Mouse (Mus musculus) lung, postnatal 25 days (tissue): ENCODE measurements around the gene Tbr1.

Experiments
- DNase-seq: peaks from one replicate; pipeline ENCODE4 v3.0.0; 2022; ENCODE audit warnings: low spot score

Tbr1 gene

GRCm38 (mm10) chr2:61811507-61812421 lies 9.0 kb downstream of the Tbr1 start:
- DNase-seq: no peak

- DNase-seq: no peak
Measured at GRCm38 (mm10) chr2:61812536-61812935, 9.8 kb downstream of the Tbr1 start.

- DNase-seq: no peak
Measured at GRCm38 (mm10) chr2:61813106-61813505, 10.4 kb downstream of the Tbr1 start.

GRCm38 (mm10) chr2:61813521-61813920 lies 10.8 kb downstream of the Tbr1 start:
- DNase-seq: no peak

- no peak for DNase-seq
Measured at GRCm38 (mm10) chr2:61814548-61815473, 12.1 kb downstream of the Tbr1 start.

GRCm38 (mm10) chr2:61815583-61816313 lies 13.0 kb downstream of the Tbr1 start:
- DNase-seq: no peak

GRCm38 (mm10) chr2:61818197-61818596 lies 15.5 kb downstream of the Tbr1 start:
- no peak for DNase-seq

DNA sequence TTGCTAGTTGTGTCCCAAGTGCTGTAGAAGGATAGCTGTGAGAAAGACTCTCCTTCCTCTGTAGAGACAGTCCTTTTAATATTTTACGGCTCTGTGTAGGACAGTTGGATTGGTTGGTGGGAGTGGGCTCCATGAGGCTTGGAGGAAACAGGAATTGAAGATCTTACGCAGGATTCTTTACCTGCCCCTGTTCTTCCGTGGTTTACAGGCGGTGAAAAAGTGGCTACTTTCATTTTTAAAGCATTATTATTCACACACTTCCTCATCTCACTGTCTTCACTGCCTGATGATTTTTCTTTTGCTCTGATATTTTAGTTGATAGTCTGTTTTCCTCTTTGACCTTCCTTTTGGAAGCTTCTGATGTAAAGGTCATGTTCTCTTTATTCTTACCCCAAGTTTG lies 17.5 kb downstream of the Tbr1 start:
- no peak for DNase-seq

DNA sequence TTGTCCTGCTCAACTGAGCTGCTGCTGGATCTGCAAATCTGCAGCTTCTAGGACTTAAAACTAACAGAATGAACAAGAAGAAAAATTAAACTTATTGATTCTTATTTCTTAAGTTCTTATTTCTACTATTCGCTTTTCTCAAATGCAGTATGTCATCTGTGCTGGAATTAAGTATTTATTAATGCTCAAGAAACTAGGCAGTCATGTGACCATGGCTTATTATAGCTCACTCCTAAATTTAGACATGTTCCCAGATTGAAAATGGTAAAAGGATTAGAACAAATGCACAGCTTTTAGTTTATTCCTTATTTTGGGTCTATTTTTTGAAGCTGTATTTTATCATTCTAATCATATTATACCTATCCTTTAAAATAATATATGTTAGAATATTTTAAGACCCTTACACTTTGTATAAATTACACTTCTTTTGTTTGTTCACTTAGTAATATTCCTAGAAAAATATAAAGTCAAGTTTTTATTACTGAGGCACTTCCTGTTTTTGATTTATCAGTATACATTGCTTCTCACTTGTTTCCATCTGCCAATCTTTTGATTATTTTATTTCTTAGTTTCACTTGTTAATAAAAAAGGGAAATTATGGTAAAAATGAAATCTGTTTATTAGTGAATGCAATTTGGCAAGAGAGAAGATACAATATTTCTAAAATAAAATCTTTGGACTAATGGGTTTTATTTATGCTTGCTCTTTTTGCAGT lies 20.9 kb downstream of the Tbr1 start:
- no peak for DNase-seq

DNA sequence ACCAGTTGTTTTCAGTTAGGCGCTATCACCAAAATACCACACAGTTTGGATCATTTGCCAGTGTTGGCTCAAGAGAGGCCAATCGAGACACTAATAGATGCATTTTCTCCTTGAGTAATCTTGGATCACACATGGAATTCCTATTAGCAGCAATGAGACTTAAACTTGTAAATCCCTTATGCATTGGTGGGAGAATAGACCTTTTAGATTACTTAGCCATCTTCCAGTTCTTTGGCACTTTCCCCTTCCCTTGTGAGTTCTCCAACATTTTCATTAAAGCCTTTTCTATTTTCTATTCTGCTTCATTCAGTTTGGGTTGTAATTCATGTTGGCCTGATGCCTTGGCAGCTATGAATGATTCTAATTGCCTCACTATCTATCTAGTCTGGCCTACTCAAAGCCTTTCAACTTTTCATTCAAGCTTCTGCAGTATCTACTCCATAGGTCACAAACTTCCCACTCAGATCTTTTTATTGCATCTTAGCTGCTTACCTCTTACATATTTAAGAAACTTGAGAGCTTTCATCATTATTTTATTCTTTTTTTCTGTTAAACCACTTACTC lies 34.6 kb downstream of the Tbr1 start:
- no peak for DNase-seq
